Mouse (Mus musculus) midbrain, embryonic 11.5 days (tissue): ENCODE measurements at regions not wholly inside any gene's neighbourhood (a gene's known extent, or its start where the extent isn't known, plus 50 kb on each side); places are given as distances from the start of the nearest gene placed in this dataset.
A peak's percentile ranks its signal among the peaks of the same experiment; 100 is the strongest.

Source experiments
- ATAC-seq: fragments of 200-750 bp; cut with Nextera tagmentation; 2 replicates; pipeline ENCODE4 v1.8.0; 2017; ENCODE audit warnings: moderate TSS enrichment, moderate library complexity; ENCODE audit not compliant: low FRiP score
- DNase-seq: peaks from one replicate; pipeline ENCODE4 v3.0.0; 2015; ENCODE audit warnings: low spot score; ENCODE audit errors: missing footprints
- H3K27ac ChIP-seq: fragments of 300-500 bp; sonication (generic); 2 replicates; pipeline ENCODE4 v1.5.1; 2014; ENCODE audit warnings: low read depth, low read length
- H3K27me3 ChIP-seq: fragments of 300-500 bp; sonication (generic); 2 replicates; pipeline ENCODE4 v1.6.1; 2014; ENCODE audit warnings: mild to moderate bottlenecking, low read length, moderate library complexity, mixed read lengths; ENCODE audit not compliant: control insufficient read depth, insufficient read depth
- H3K36me3 ChIP-seq: fragments of 300-500 bp; sonication (generic); 2 replicates; pipeline ENCODE4 v1.6.1; 2014; ENCODE audit warnings: mild to moderate bottlenecking, low read length, moderate library complexity, mixed read lengths; ENCODE audit not compliant: control insufficient read depth, insufficient read depth
- H3K4me1 ChIP-seq: fragments of 300-500 bp; sonication (generic); 2 replicates; pipeline ENCODE4 v1.6.1; 2014; ENCODE audit warnings: low read length; ENCODE audit not compliant: control insufficient read depth, insufficient read depth
- H3K4me2 ChIP-seq: fragments of 300-500 bp; sonication (generic); 2 replicates; pipeline ENCODE4 v1.6.1; 2014; ENCODE audit warnings: mild to moderate bottlenecking, moderate library complexity
- H3K4me3 ChIP-seq: fragments of 300-500 bp; sonication (generic); 2 replicates; pipeline ENCODE4 v1.5.1; 2014; ENCODE audit warnings: low read depth, low read length
- H3K9ac ChIP-seq: fragments of 300-500 bp; sonication (generic); 2 replicates; pipeline ENCODE4 v1.6.1; 2014; ENCODE audit warnings: low read length
- H3K9me3 ChIP-seq: fragments of 300-500 bp; sonication (generic); 2 replicates; pipeline ENCODE4 v1.6.1; 2016; ENCODE audit warnings: low read length; ENCODE audit not compliant: control insufficient read depth
- WGBS: fragments of 180-500 bp; shearing (Covaris S2); extraction: QIAGEN DNeasy Blood & Tissue Kit; methylation state at CpG from one replicate; pipeline ENCODE4 v1.1.7; 2014; 5-methylcytosine and 5-hydroxymethylcytosine counted together

DNA sequence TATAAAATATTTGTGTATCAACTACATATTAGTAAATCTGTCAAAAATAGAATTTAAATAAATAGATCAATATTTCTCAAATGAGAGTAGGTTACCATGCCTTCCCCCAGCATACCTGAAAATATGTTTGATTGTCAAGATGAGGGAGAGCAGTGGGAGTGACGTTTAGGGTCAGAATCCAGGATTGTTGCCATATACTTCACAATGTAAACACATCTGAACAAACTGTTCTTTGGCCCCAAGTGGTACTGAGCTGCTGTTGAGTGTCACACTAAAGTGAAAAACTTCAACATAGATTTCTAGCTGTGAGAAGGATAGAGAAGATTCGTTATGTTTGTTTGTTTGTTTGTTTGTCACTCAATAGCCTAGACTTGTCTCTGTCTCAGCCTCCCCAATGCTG lies 75.1 kb upstream of the 5730522E02Rik start:
- no peaks in the 10 kb centered on the region for H3K9me3 ChIP-seq
- H3K27ac ChIP-seq, result no peak overlapping the region
- no peak overlapping the region for H3K4me2 ChIP-seq
- 75% methylated on average over 2 of the region's 2 CpGs for WGBS
- ATAC-seq (no peak), DNase-seq (no peak)
- H3K4me1 ChIP-seq, result no peaks in the 10 kb centered on the region
- no peaks in the 10 kb centered on the region for H3K36me3 ChIP-seq
- no peak overlapping the region for H3K4me3 ChIP-seq
- no peak overlapping the region for H3K9ac ChIP-seq
- no peaks in the 10 kb centered on the region for H3K27me3 ChIP-seq

GRCm38 (mm10) chr11:26299268-26299667 lies 86.7 kb upstream of the Fancl start:
- H3K4me1 ChIP-seq, result no peaks in the 10 kb centered on the region
- no peak overlapping the region for H3K27ac ChIP-seq
- DNase-seq (no peak), ATAC-seq (no peak)
- no peak overlapping the region for H3K4me3 ChIP-seq
- no peak overlapping the region for H3K9ac ChIP-seq
- H3K36me3 ChIP-seq, result no peaks in the 10 kb centered on the region
- no peak overlapping the region for H3K4me2 ChIP-seq
- no peaks in the 10 kb centered on the region for H3K9me3 ChIP-seq
- no peaks in the 10 kb centered on the region for H3K27me3 ChIP-seq

- Histone ChIP-seq H3K9me3 (no peaks in the 10 kb centered on the region), H3K4me1 (no peaks in the 10 kb centered on the region), H3K4me3 (no peak overlapping the region), H3K4me2 (no peak overlapping the region), H3K9ac (no peak overlapping the region), H3K27ac (no peak overlapping the region), H3K27me3 (no peaks in the 10 kb centered on the region), H3K36me3 (no peaks in the 10 kb centered on the region)
- WGBS, result 75% methylated on average over 4 of the region's 4 CpGs
- DNase-seq (no peak), ATAC-seq (0 out of 2 replicates have a peak, but pooled peaks have one; percentile 22)
These were observed 78.4 kb upstream of the Fancl start for GRCm38 (mm10) chr11:26307564-26307963.

DNA sequence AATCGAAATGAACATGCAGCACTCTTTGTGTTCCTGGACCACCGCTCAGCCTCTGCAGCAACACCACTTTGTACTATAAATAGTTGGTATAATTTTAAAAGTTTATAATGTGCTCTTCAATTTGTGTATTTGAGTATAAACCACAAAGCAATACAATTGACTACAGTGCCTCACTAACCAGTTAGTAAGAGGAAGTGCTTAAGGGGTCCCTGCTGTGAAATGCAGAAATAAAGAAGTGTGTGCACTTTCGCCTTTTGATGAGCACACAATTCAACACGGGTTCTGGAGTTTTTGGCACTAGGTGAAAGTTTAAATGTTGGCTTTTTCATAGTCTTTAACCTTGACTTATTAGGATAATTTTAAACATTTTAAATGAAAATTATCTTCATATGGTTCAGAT lies 54.7 kb upstream of the Fancl start:
- Histone ChIP-seq H3K9me3 (no peaks in the 10 kb centered on the region), H3K4me2 (no peak overlapping the region)

More for the DNA sequence above, 54.7 kb upstream of the Fancl start:
- H3K36me3 ChIP-seq, result no peaks in the 10 kb centered on the region
- ATAC-seq (no peak), DNase-seq (no peak)
- no peaks in the 10 kb centered on the region for H3K4me1 ChIP-seq
- H3K27me3 ChIP-seq, result no peaks in the 10 kb centered on the region
- no peak overlapping the region for H3K4me3 ChIP-seq
- WGBS, result 92% methylated on average over 4 of the region's 4 CpGs
- H3K9ac ChIP-seq, result no peak overlapping the region
- H3K27ac ChIP-seq, result no peak overlapping the region
